Mouse (Mus musculus): Measurements from ENCODE around the gene Mesp2. TPM values are rescaled to one million over a fixed set of nuclear protein-coding genes. Genes with fewer than 3 reads are reported as not detected.
A peak's percentile ranks its signal among the peaks of the same experiment; 100 is the strongest.

The Mesp2 gene
- polyA plus RNA-seq, 1 experiment from 2014 or later = 0.23 TPM

DNA sequence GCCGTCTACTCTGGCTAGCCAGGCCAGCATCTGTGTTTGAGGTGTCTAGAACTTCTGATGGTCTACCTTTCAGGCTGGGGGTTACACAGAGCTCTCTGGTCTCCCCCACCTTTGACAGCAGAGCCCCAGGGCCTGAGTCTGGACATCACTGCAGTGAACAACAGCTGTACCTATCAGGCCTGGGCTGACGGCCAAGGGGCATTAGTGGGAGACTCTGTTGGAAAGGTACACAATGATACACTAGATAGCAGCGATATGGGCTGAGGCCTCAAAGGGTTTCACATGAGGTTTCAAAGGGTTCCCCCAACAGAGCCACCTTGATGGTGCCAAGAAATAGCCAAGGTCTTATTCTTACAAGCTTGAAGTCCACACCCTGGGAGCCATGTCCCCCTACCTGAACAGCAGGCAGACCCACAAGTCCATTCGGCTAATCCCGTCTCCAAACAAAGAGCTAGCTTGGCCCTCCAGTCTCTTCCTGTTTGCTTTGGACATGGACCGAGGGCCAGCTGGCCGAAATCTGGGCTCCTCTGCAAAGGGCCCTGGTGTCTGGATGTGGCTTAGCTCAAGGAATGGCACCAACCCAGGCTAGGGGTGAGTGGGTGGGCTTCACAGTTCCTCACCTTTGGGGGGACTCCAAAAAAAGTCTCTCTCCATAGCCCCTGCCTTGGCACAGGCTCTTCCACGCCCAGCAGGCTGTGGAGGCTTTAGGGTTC lies 33.7 kb downstream of the Mesp2 start:
- H3K4me3 ChIP-seq = no peak overlapping the region
- WGBS = 56% methylated on average over 8 of the region's 8 CpGs
- no peaks in the 10 kb centered on the region for H3K9me3 ChIP-seq (replicated peaks)
- H3K36me3 ChIP-seq = no peaks in the 10 kb centered on the region
- no peak; the same call in 1 of the 2 replicates for ATAC-seq (replicated peaks; ENCODE audit: insufficient number of reproducible peaks, insufficient read depth, low FRiP score, low read depth)
- H3K27ac ChIP-seq = no peak overlapping the region
- peaks cover 4% of the 10 kb centered on the region for H3K27me3 ChIP-seq
- H3K9ac ChIP-seq = no peak overlapping the region
- H3K4me2 ChIP-seq = no peak overlapping the region
- peaks cover 22% of the 10 kb centered on the region for H3K4me1 ChIP-seq (replicated peaks)

DNA sequence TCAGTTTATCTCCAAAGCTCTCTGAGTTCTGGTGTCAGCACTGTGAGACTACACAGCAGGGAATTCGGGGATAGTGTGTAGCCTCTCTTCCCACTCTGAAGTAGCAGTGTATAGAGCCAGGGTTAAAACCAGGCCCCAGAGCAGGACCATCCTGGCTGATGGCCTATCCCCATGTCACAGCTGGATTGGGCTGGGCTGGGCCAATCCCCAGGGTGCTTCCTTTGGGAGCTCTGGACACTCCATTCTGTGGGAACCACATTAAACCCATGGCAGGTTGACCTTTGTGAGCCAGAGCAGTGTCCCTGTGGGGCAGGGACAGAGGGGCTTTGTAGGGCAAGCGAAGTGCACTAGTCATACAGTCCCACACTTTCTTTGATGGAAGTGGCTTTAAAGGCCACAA lies 35.8 kb downstream of the Mesp2 start:
- Histone ChIP-seq H3K27ac (no peak overlapping the region), H3K27me3 (peaks cover 4% of the 10 kb centered on the region), H3K36me3 (no peaks in the 10 kb centered on the region), H3K9me3 (replicated peaks) (no peaks in the 10 kb centered on the region), H3K4me3 (no peak overlapping the region), H3K9ac (no peak overlapping the region), H3K4me1 (replicated peaks) (peaks cover 22% of the 10 kb centered on the region), H3K4me2 (no peak overlapping the region)
- no peak for ATAC-seq (replicated peaks; ENCODE audit: insufficient number of reproducible peaks, insufficient read depth, low FRiP score, low read depth)
- WGBS = 77% methylated on average over 2 of the region's 2 CpGs

DNA sequence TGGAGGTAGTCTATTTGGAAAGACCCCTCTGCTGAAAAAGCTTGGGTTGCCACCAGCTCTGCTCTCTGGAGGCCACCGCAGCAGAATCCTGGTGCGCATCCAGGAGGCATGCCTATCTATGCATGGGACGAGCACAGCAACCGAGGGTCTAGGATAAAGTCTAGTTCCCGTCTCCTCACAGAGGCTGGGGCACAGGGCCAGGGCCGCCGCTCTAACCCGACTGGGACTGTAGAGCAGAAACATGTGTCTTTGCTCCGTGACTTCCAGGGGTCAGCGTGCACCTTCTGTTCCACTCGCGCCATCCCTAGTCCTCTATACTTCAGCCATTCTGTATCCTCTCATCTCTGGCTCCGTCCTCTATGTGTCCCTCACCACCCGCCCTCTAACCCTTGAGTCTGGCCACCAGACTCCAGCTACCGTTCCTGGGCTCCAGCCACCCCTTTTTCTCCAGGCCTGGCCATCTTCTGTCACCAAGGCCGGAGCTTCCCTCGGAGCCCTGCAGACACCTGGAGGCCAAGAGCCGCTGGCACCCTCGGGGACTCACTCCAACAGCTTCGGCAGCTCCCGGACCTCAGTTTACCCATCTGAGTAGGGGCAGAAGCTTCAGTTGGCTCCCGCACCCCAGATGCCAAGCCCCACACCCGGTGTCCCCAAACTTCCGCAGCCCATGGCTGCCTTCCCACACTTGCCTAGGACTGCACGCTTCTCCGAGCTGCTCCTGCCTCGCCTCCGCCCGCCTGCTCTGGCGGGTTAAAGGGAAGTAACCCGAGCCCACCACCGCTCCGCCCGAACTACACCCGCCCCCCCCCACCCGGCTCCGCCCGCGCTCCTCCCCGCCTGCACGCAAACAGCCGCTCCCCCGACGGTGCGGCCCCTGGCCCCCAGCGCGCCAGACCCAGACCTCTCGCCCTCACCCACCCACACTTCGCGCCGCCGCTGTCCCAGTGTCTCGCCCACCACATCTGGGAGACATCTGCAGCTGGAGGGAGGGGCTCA lies 37.2 kb downstream of the Mesp2 start:
- 7% methylated on average over 53 of the region's 53 CpGs for WGBS
- H3K4me2 ChIP-seq = peak overlapping the region; percentile 88
- H3K4me3 ChIP-seq = peak overlapping the region; percentile 53
- H3K9me3 ChIP-seq (replicated peaks) = no peaks in the 10 kb centered on the region
- H3K36me3 ChIP-seq = no peaks in the 10 kb centered on the region
- H3K27ac ChIP-seq = no peak overlapping the region
- H3K27me3 ChIP-seq = peaks cover 4% of the 10 kb centered on the region
- H3K4me1 ChIP-seq (replicated peaks) = peaks cover 22% of the 10 kb centered on the region
- H3K9ac ChIP-seq = peak overlapping the region; percentile 61
- ATAC-seq (replicated peaks; ENCODE audit: insufficient number of reproducible peaks, insufficient read depth, low FRiP score, low read depth) = peak; percentile 69

DNA sequence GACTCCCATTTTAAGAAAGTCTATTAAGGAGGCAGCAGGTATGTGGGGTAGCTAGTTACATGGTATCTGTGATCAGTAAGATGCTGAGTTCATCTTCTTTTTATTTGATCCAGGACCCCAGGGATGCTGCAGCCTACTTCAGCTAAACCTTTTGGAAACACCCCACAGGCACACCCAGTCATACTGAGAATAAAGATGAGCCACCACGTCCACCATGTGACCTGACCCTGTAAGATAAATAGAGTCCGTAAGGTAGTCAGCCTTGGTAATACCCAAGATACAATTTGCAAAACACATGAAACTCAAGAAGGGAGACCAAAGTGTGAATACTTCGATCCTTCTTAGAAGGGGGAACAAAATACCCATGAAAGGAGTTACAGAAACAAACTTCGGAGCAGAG lies 45.8 kb downstream of the Mesp2 start:
- no peaks in the 10 kb centered on the region for H3K9me3 ChIP-seq (replicated peaks)
- no peaks in the 10 kb centered on the region for H3K27me3 ChIP-seq
- H3K4me2 ChIP-seq = no peak overlapping the region
- no peaks in the 10 kb centered on the region for H3K36me3 ChIP-seq
- peaks cover 9% of the 10 kb centered on the region for H3K4me1 ChIP-seq (replicated peaks)
- H3K4me3 ChIP-seq = no peak overlapping the region
- WGBS = 79% methylated on average over 4 of the region's 4 CpGs
- H3K9ac ChIP-seq = no peak overlapping the region
- ATAC-seq (replicated peaks; ENCODE audit: insufficient number of reproducible peaks, insufficient read depth, low FRiP score, low read depth) = no peak
- H3K27ac ChIP-seq = no peak overlapping the region

DNA sequence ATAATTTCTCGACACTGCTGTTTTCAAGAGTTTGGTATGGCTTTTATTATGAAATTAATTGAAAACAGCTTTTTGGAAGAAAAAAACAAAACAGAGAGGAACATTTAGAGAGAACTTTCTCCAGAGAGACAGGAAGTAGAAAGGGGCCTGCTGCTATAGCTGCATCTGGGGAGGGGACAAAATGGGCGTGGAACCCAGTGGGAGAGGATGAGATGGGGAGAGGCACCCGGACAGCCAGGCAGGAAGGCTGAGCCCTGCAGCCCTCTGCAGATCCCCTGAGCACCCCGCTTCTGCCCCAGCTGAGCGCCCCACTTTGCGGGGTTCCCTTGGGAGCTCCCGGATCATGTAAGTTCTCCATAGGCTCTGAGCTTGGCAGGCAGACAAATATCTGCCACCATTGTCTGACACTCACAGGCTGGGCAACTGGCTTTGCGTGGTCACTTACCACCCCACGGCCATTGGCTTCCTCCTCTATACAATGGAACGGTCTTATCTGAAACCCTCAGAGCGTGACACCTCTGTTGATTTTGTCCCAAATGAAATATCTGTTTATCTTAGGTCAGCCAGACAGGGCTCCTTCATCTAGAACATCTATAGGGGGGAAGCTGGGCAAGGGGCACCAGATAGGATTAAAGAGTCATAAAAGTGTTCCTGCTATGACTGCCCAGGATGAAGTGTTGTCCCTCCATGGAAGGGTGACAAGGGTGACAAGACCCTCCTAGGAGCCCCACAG lies 47.8 kb downstream of the Mesp2 start:
- H3K4me1 ChIP-seq (replicated peaks) = peaks cover 9% of the 10 kb centered on the region
- no peak overlapping the region for H3K9ac ChIP-seq
- no peaks in the 10 kb centered on the region for H3K9me3 ChIP-seq (replicated peaks)
- WGBS = 43% methylated on average over 11 of the region's 11 CpGs
- no peaks in the 10 kb centered on the region for H3K36me3 ChIP-seq
- H3K27me3 ChIP-seq = no peaks in the 10 kb centered on the region
- H3K4me2 ChIP-seq = no peak overlapping the region
- no peak for ATAC-seq (replicated peaks; ENCODE audit: insufficient number of reproducible peaks, insufficient read depth, low FRiP score, low read depth)
- 0 out of 2 replicates have a peak overlapping the region, but pooled peaks have one; percentile 0 for H3K27ac ChIP-seq
- no peak overlapping the region for H3K4me3 ChIP-seq

DNA sequence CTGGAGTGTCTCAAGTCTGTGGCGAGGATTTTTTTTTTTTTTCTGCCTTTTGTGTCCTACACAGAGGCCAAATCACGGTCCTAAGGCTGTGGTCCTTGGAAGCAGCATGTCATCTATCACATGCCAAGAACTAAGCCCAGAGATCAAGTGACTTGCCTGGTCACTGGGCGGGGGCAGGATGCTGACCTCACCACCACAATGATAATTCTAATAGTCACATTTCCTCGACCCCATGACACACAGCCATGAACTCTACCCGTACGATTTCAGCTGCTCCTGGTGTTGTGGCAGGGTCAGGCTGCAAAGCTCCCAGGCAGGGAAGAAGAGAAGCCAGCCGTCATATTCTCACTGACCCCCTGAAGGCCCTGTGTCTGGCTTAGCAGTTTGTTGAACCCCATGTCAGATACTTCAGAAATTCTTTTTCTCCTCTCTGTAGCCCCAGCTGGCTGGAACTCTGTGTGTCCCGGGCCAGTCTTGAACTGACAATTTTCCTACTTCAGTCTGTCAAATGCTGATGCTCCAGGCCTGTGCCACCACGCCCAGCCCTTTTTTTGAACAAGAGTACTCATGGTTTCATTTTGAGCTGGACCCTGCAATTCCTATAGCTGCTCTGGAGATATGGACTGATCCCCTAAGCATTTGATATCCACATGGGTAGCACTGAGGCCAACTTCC lies 48.6 kb downstream of the Mesp2 start:
- H3K27me3 ChIP-seq = no peaks in the 10 kb centered on the region
- no peaks in the 10 kb centered on the region for H3K9me3 ChIP-seq (replicated peaks)
- H3K4me1 ChIP-seq (replicated peaks) = peaks cover 9% of the 10 kb centered on the region
- H3K9ac ChIP-seq = no peak overlapping the region
- H3K4me3 ChIP-seq = no peak overlapping the region
- H3K4me2 ChIP-seq = no peak overlapping the region
- ATAC-seq (replicated peaks; ENCODE audit: insufficient number of reproducible peaks, insufficient read depth, low FRiP score, low read depth) = no peak
- no peak overlapping the region for H3K27ac ChIP-seq
- no peaks in the 10 kb centered on the region for H3K36me3 ChIP-seq
- WGBS = 59% methylated on average over 9 of the region's 9 CpGs

DNA sequence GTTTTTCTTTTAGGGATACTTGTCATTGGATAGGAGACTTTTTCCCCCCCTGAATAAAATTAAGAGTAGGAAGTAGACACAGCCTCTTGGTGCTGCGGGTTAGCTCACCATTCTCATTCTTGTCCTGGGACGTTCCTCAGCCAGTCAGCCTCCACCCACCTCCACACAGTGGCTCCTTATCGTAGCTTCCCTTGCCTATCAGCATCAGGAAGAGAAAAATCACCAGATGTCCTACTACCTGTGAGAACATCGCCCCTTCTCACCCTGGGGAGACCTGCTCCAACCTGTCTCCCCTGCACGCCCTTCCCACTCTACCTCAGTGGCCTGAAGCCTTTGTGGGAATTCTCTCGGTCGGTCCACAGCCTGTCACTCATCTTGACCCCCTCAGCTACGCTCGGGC lies 50.3 kb downstream of the Mesp2 start, which contains the start of gene Anpep:
Anpep (minus strand) TSS at position 249 of the 400 bp plus-strand sequence.
- Histone ChIP-seq H3K9ac (no peak within 1 kb of the TSS), H3K27ac (no peak within 1 kb of the TSS), H3K4me1 (replicated peaks) (peaks cover 9% of the 10 kb centered on the region), H3K36me3 (no peaks in the 10 kb centered on the region), H3K4me3 (no peak within 1 kb of the TSS), H3K27me3 (no peaks in the 10 kb centered on the region), H3K4me2 (no peak within 1 kb of the TSS), H3K9me3 (replicated peaks) (no peaks in the 10 kb centered on the region)
- no peak for ATAC-seq (replicated peaks; ENCODE audit: insufficient number of reproducible peaks, insufficient read depth, low FRiP score, low read depth)
- 58% methylated on average over 9 of the region's 9 CpGs for WGBS

DNA sequence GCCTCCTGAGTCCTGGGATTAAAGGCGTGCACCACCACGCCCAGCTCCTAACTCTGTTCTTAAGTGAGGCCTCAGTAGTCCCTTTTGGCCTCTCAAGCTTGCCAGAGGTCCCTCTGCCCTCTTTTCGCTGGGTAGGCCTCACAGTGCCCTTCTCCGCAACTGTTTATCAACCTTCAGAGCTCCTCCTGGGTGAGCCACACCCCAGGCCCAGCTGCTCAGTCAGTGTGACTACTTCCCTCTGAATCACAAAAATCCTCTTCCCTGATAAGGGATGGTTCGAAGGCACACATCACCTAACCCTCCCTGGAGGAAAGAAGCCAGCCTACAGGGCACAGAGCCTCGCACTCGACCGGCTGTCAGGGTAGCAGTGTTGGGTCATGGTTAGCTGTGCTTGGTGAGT lies 51.3 kb downstream of the Mesp2 start:
- no peak for ATAC-seq (replicated peaks; ENCODE audit: insufficient number of reproducible peaks, insufficient read depth, low FRiP score, low read depth)
- no peaks in the 10 kb centered on the region for H3K36me3 ChIP-seq
- peaks cover 9% of the 10 kb centered on the region for H3K4me1 ChIP-seq (replicated peaks)
- WGBS = 84% methylated on average over 8 of the region's 8 CpGs
- no peak overlapping the region for H3K9ac ChIP-seq
- no peak overlapping the region for H3K4me2 ChIP-seq
- no peak overlapping the region for H3K27ac ChIP-seq
- no peak overlapping the region for H3K4me3 ChIP-seq
- H3K27me3 ChIP-seq = no peaks in the 10 kb centered on the region
- no peaks in the 10 kb centered on the region for H3K9me3 ChIP-seq (replicated peaks)
